Mouse (Mus musculus): ENCODE data around the gene Myof.

DNA sequence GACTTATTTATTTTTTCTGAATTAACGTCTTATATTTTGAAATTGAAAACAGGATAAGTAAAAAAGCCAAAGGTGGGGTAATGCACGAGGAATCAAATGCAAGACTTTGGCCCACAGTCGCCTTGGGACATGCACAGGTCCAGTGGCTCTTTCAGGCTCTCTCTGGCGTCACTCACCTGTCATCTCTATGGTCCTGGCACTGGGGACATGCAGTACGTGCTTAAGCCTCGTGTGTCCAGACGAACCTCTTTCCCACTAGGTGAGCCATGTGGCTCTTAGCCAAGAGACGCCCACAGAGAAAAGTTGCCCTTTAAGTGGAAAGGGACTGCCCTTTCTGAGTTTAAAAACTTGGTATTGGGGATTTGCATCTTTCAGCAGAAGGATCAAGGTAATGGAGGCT is 46.0 kb upstream of the Myof start:
- no peak for TF ChIP-seq E2F4 (IDR thresholded peaks at IDR 0.05; ENCODE audit: insufficient read depth)
- TF ChIP-seq POLR2A (IDR thresholded peaks at IDR 0.05; ENCODE audit: insufficient read length, low read depth), result no peak
- no peak for TF ChIP-seq CEBPB (IDR thresholded peaks at IDR 0.05; ENCODE audit: insufficient read depth, poor library complexity, severe bottlenecking)
- TF ChIP-seq MAX (IDR thresholded peaks at IDR 0.05; ENCODE audit: low read depth), result no peak
